Mouse (Mus musculus) embryonic facial prominence, embryonic 12.5 days (tissue): Measurements from ENCODE around the gene Sun1. TPM values are rescaled to one million over a fixed set of nuclear protein-coding genes. Genes with fewer than 3 reads are reported as not detected.

ENCODE experiments used
- ATAC-seq: fragments of 200-750 bp; cut with Nextera tagmentation; 2 replicates; pipeline ENCODE4 v1.8.0; 2017; ENCODE audit not compliant: insufficient number of reproducible peaks, insufficient read depth, low FRiP score, low TSS enrichment
- H3K27ac ChIP-seq: fragments of 300-500 bp; sonication (generic); 2 replicates; pipeline ENCODE4 v1.5.1; 2016; ENCODE audit warnings: mild to moderate bottlenecking
- H3K27me3 ChIP-seq: fragments of 300-500 bp; sonication (generic); 2 replicates; pipeline ENCODE4 v1.6.1; 2016; ENCODE audit warnings: mild to moderate bottlenecking, moderate library complexity
- H3K36me3 ChIP-seq: fragments of 300-500 bp; sonication (generic); 2 replicates; pipeline ENCODE4 v1.6.1; 2016; ENCODE audit warnings: mild to moderate bottlenecking
- H3K4me1 ChIP-seq: fragments of 300-500 bp; sonication (generic); 2 replicates; pipeline ENCODE4 v1.6.1; 2016
- H3K4me2 ChIP-seq: fragments of 300-500 bp; sonication (generic); replicated peaks from 2 replicates; pipeline ENCODE4 v1.6.1; 2016; ENCODE audit warnings: mild to moderate bottlenecking, moderate library complexity
- H3K4me3 ChIP-seq: fragments of 300-500 bp; sonication (generic); 2 replicates; pipeline ENCODE4 v1.5.1; 2016; ENCODE audit warnings: mild to moderate bottlenecking
- H3K9ac ChIP-seq: fragments of 300-500 bp; sonication (generic); 2 replicates; pipeline ENCODE4 v1.6.1; 2016; ENCODE audit warnings: mild to moderate bottlenecking, moderate library complexity
- H3K9me3 ChIP-seq: fragments of 300-500 bp; sonication (generic); 2 replicates; pipeline ENCODE4 v1.6.1; 2016; ENCODE audit warnings: mild to moderate bottlenecking, moderate library complexity
- WGBS: fragments of 180-500 bp; shearing (Covaris S2); methylation state at CpG from one replicate; pipeline ENCODE4 v1.1.7; 2016; 5-methylcytosine and 5-hydroxymethylcytosine counted together
- polyA plus RNA-seq: library from polyadenylated mRNA; unstranded; fragments of >200 nt; fragmentation: Nextera tagmentation; extraction: Ambion mirVana; gene quantifications from 2 replicates; pipeline ENCODE4 v1.2.1, GENCODE M21; 2016

The Sun1 gene
- polyA plus RNA-seq, 1 experiment from 2014 or later: 49.3 TPM

DNA sequence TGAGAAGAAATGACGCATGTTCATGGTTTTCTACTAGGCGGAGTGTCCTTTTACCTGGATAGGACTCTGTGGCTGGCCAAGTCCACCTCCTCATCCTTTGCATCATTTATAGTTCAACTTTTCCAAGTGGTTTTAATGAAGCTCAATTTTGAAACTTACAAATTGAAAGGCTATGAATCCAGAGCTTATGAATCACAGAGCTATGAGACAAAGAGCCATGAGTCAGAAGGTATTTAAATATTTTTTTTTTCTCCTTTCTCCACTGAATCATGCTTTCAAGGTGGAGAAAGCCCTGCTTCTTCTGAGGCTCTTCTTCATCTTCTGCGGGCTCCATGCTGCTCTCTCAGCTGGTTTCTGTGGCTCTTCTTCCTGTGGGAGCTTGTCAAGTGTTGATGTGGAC, 29.3 kb downstream of the Sun1 start:
- 93% methylated on average over 3 of the region's 3 CpGs for WGBS
- no peak overlapping the region for H3K4me2 ChIP-seq

DNA sequence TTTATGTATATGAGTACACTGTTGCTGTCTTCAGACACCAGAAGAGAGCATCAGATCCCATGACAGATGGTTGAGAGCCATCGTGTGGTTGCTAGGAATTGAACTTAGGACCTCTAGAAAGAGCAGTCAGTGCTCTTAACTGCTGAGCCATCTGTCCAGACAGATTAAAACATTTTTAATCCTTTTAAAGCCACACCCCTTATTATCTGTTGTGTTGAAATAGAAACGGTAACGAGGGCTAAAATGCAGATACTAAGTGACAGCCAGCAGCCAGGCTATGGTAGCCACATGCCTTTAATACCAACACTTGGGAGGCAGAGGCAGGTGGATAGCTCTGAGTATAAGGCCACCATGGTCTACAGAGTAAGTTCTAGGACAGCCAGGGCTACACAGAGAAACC, 31.6 kb downstream of the Sun1 start:
- H3K36me3 ChIP-seq: peaks cover 87% of the 10 kb centered on the region
- 92% methylated on average over 3 of the region's 3 CpGs for WGBS
- H3K4me2 ChIP-seq: no peak overlapping the region
- no peaks in the 10 kb centered on the region for H3K9me3 ChIP-seq
- H3K4me3 ChIP-seq: no peak overlapping the region
- no peak overlapping the region for H3K9ac ChIP-seq
- H3K27me3 ChIP-seq: no peaks in the 10 kb centered on the region
- H3K27ac ChIP-seq: no peak overlapping the region
- ATAC-seq: no peak
- H3K4me1 ChIP-seq: no peaks in the 10 kb centered on the region

More for the DNA sequence above, 29.3 kb downstream of the Sun1 start:
- Histone ChIP-seq H3K27me3 (no peaks in the 10 kb centered on the region), H3K36me3 (peaks cover 86% of the 10 kb centered on the region), H3K4me3 (no peak overlapping the region), H3K4me1 (no peaks in the 10 kb centered on the region), H3K27ac (no peak overlapping the region), H3K9me3 (no peaks in the 10 kb centered on the region), H3K9ac (no peak overlapping the region)
- ATAC-seq: no peak

- no peak for ATAC-seq
- Histone ChIP-seq H3K9ac (no peak overlapping the region), H3K4me3 (no peak overlapping the region), H3K36me3 (peaks cover 87% of the 10 kb centered on the region), H3K9me3 (no peaks in the 10 kb centered on the region), H3K27me3 (no peaks in the 10 kb centered on the region), H3K27ac (no peak overlapping the region), H3K4me1 (no peaks in the 10 kb centered on the region), H3K4me2 (no peak overlapping the region)
- WGBS: 88% methylated on average over 4 of the region's 4 CpGs
Measured at GRCm38 (mm10) chr5:139234423-139234822, 34.0 kb downstream of the Sun1 start.

DNA sequence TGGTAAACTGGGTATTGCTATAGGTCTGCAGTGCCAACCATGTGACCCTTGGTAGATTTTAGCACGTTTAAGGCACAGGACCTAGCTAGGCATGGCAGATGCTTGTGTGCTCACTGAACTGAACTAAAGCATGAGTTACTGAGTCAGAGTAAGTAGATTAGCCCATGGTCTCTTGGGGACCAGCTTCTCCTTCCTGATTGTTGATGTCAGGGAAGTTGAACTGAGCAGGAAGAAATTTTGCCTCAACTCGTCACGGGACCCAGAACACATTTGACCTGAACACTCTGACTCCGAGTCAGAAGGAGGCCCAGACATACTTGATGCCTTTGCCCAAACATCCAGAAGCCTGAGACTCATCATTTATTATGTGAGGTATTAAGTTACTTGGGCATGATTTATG, 37.0 kb downstream of the Sun1 start:
- Histone ChIP-seq H3K27ac (no peak overlapping the region), H3K9ac (no peak overlapping the region), H3K4me3 (no peak overlapping the region), H3K36me3 (peaks cover 93% of the 10 kb centered on the region), H3K27me3 (no peaks in the 10 kb centered on the region), H3K4me2 (no peak overlapping the region), H3K4me1 (no peaks in the 10 kb centered on the region), H3K9me3 (no peaks in the 10 kb centered on the region)
- no peak for ATAC-seq
- WGBS: 79% methylated on average over 4 of the region's 4 CpGs

DNA sequence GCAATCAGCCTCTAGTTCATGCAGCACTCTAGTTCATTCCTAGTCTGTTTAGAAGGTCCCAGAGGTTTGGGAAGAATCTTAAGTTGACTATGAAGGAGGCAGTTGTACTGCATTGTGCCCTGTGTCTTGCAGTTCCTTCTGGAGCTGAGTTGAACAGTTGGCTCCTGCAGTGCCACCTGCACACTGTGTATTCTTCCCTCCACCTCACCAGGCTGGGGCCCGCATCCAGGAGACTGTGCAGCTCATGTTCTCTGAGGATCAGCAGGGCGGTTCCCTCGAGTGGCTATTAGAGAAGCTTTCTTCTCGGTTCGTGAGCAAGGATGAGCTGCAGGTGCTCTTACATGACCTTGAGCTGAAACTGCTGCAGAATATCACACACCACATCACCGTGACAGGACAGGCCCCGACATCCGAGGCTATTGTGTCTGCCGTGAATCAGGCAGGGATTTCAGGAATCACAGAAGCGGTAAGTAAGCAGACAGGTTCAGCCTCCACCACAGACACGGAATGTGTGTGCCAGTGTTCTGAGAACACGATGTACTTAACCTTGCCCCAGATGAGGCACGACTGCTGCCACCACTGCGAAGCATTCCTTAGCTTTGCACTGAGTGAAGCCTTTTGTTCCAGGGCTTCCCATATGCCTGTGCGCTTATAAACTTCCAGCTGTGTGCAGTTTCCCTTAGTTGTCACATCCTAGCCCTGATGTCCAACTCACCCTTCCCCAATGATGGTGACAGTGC, 40.8 kb downstream of the Sun1 start:
- Histone ChIP-seq H3K9me3 (no peaks in the 10 kb centered on the region), H3K9ac (no peak overlapping the region), H3K4me3 (no peak overlapping the region), H3K27me3 (no peaks in the 10 kb centered on the region), H3K36me3 (peaks cover 98% of the 10 kb centered on the region), H3K4me2 (no peak overlapping the region), H3K27ac (no peak overlapping the region), H3K4me1 (no peaks in the 10 kb centered on the region)
- no peak for ATAC-seq
- 89% methylated on average over 15 of the region's 15 CpGs for WGBS

DNA sequence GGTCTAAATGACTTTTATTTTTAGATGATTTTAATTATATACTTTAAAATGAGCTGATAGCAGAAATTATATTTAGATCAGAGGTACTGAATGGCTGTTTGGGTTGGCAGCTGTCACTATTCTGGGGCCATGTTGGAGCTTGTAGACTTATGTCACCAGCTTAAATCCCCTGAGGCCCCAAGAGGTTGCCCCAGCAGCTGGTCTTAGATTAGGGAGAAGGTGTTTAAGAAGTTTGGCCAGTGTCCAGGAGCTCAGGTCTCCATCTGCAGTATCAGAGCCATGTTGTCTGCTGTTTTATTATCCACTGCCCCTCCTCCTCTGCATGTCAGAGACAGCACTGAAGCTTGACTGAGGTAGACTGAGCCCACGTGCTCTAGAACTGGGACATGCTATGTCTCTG, 42.9 kb downstream of the Sun1 start:
- Histone ChIP-seq H3K36me3 (peaks cover 98% of the 10 kb centered on the region), H3K9ac (no peak overlapping the region), H3K4me2 (no peak overlapping the region), H3K9me3 (no peaks in the 10 kb centered on the region), H3K27me3 (no peaks in the 10 kb centered on the region), H3K4me1 (no peaks in the 10 kb centered on the region), H3K4me3 (no peak overlapping the region), H3K27ac (no peak overlapping the region)
- 96% methylated on average over 1 of the region's 1 CpGs for WGBS
- no peak for ATAC-seq

DNA sequence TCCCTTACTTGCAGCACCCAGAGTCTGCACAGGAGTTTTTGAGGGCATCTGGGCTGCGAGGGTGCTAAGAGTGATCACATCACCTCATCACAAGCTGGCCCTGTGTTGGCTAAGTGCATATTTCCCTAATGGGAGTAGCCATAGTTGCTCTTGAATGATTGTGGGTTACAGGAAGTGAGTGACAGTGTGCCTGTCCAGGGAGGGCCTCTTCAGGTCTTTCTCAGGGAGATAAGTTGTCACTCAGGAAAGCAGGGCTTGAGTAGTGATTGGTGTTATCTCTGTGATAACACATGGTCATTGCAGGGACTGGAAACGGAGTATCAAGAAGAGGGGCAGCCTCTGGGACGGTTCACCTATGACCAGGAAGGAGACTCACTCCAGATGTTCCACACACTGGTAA, 47.3 kb downstream of the Sun1 start:
- Histone ChIP-seq H3K9me3 (no peaks in the 10 kb centered on the region), H3K4me3 (no peak overlapping the region), H3K9ac (no peak overlapping the region), H3K4me2 (no peak overlapping the region), H3K4me1 (no peaks in the 10 kb centered on the region), H3K27me3 (no peaks in the 10 kb centered on the region), H3K36me3 (peaks cover 73% of the 10 kb centered on the region), H3K27ac (no peak overlapping the region)
- WGBS: 96% methylated on average over 3 of the region's 3 CpGs
- ATAC-seq: no peak

GRCm38 (mm10) chr5:139248846-139249245, 48.4 kb downstream of the Sun1 start:
- H3K36me3 ChIP-seq: peaks cover 63% of the 10 kb centered on the region
- H3K9me3 ChIP-seq: no peaks in the 10 kb centered on the region
- H3K4me3 ChIP-seq: no peak overlapping the region
- peaks cover 7% of the 10 kb centered on the region for H3K4me1 ChIP-seq
- H3K4me2 ChIP-seq: no peak overlapping the region
- H3K27me3 ChIP-seq: no peaks in the 10 kb centered on the region
- 87% methylated on average over 3 of the region's 3 CpGs for WGBS
- no peak overlapping the region for H3K27ac ChIP-seq
- ATAC-seq: no peak
- H3K9ac ChIP-seq: no peak overlapping the region

GRCm38 (mm10) chr5:139251279-139251678, 50.8 kb downstream of the Sun1 start:
- peak overlapping the region; percentile 65; the same call in 1 of the 2 replicates for H3K27ac ChIP-seq
- WGBS: 85% methylated on average over 7 of the region's 7 CpGs

GRCm38 (mm10) chr5:139251736-139252080, 51.3 kb downstream of the Sun1 start:
- H3K4me3 ChIP-seq: peak overlapping the region; percentile 82
- no peaks in the 10 kb centered on the region for H3K27me3 ChIP-seq
- ATAC-seq: peak; percentile 32
- peak overlapping the region; percentile 96 for H3K4me2 ChIP-seq
- peak overlapping the region; percentile 65 for H3K27ac ChIP-seq
- H3K36me3 ChIP-seq: peaks cover 35% of the 10 kb centered on the region
- H3K9me3 ChIP-seq: no peaks in the 10 kb centered on the region
- 1% methylated on average over 8 of the region's 8 CpGs for WGBS
- H3K9ac ChIP-seq: peak overlapping the region; percentile 90
- peaks cover 9% of the 10 kb centered on the region for H3K4me1 ChIP-seq

More at GRCm38 (mm10) chr5:139251279-139251678, 50.8 kb downstream of the Sun1 start:
- H3K4me1 ChIP-seq: peaks cover 9% of the 10 kb centered on the region
- no peaks in the 10 kb centered on the region for H3K27me3 ChIP-seq
- no peaks in the 10 kb centered on the region for H3K9me3 ChIP-seq
- H3K9ac ChIP-seq: peak overlapping the region; percentile 90; the same call in 1 of the 2 replicates
- H3K36me3 ChIP-seq: peaks cover 39% of the 10 kb centered on the region
- peak overlapping the region; percentile 82; the same call in 1 of the 2 replicates for H3K4me3 ChIP-seq
- peak overlapping the region; percentile 96 for H3K4me2 ChIP-seq
- no peak for ATAC-seq

DNA sequence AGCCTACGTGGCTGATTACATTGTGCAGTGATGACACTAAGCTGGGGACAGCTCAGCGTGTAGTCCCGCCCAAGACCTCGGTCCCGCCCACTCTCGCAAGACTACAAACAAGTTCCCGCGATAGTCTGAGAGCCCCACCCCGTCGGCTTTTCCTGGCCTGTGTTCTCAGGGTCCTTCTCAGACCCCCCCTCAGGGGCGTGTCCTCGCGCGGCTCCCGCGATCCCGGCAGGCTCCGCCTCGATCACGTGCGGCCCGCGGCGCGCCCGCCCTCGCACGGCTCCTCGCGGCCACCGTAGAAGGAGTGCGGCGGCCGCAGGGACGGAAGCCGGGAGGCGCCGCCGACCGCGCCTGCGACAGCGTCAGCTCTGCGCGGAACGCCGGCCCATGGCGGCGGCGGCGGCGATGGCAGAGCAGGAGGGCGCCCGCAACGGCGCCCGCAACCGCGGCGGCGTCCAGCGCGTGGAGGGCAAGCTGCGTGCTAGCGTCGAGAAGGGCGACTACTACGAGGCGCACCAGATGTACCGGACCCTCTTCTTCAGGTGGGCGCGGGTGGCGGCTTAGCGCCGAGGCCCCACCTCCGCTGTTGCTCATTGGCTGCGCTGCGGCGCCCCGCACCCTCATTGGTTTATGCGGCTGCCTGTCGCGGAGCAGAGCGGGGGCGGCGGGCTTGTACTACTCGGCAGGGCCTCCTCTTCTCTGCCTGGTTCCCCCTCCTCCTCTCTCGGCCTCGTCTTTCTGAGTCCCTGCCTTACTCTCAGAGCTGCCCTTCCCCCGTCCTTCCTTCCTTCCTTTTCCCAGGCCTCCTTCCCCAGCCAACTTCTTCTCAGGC, 51.9 kb downstream of the Sun1 start, which contains the start of gene Get4:
Get4 (plus strand) TSS at position 244 of the 829 bp plus-strand sequence.
- under 1% methylated on average over 87 of the region's 90 CpGs for WGBS

DNA sequence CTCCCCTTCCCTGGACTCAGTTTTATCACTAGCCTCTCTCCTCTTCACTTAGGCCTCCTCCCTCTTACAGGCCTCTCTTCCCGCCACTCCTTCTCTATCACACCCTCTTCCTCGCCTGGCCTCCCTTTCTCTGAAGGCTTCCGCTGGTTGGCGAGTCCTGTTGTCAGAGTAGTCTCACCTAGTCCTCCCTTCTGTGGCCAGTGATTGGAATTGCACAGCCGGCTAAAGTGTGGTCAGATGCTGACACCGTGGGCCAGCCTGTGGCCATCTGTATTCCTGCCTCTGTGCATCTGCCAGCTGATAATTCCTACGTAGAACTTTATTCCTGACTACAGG, 52.4 kb downstream of the Sun1 start:
- no peak; the same call in 1 of the 2 replicates for ATAC-seq
- peak overlapping the region; percentile 82 for H3K4me3 ChIP-seq
- no peaks in the 10 kb centered on the region for H3K9me3 ChIP-seq
- under 1% methylated on average over 7 of the region's 7 CpGs for WGBS
- no peaks in the 10 kb centered on the region for H3K27me3 ChIP-seq
- peaks cover 26% of the 10 kb centered on the region for H3K36me3 ChIP-seq
- H3K9ac ChIP-seq: peak overlapping the region; percentile 90
- H3K27ac ChIP-seq: peak overlapping the region; percentile 90
- peaks cover 9% of the 10 kb centered on the region for H3K4me1 ChIP-seq
- peak overlapping the region; percentile 96 for H3K4me2 ChIP-seq

More for the DNA sequence above, 51.9 kb downstream of the Sun1 start, which contains the start of gene Get4:
- peak within 1 kb of the TSS; percentile 82 for H3K4me3 ChIP-seq
- peak within 1 kb of the TSS; percentile 90 for H3K9ac ChIP-seq
- H3K36me3 ChIP-seq: peaks cover 32% of the 10 kb centered on the region
- peak within 1 kb of the TSS; percentile 90 for H3K27ac ChIP-seq
- H3K9me3 ChIP-seq: no peaks in the 10 kb centered on the region
- peak within 1 kb of the TSS; percentile 96 for H3K4me2 ChIP-seq
- H3K27me3 ChIP-seq: no peaks in the 10 kb centered on the region
- peak; percentile 94 for ATAC-seq
- peaks cover 9% of the 10 kb centered on the region for H3K4me1 ChIP-seq
